Mouse (Mus musculus): ENCODE measurements around the gene Fam155a.

- TF ChIP-seq POLR2A (IDR thresholded peaks at IDR 0.05; ENCODE audit: low read depth, low read length) (no peak), CTCF (IDR thresholded peaks at IDR 0.05; ENCODE audit: borderline replicate concordance, insufficient read depth, low read length) (no peak)
Observed at GRCm38 (mm10) chr8:9453742-9454141, 317.2 kb downstream of the Fam155a start.

All from embryonic fibroblast, embryonic 13.5 days (primary cell).